Mouse (Mus musculus) cortical plate, adult 2 months (tissue): ENCODE data around the gene Prdm9.

ENCODE experiments used
- CTCF ChIP-seq: fragments of 200-500 bp; IDR thresholded peaks from 2 replicates; pipeline ENCODE4 v1.5.1; 2011; ENCODE audit warnings: mild to moderate bottlenecking, control low read depth, low read length; ENCODE audit not compliant: insufficient read depth; ENCODE audit errors: extremely low read depth
- POLR2A ChIP-seq: fragments of 200-500 bp; IDR thresholded peaks from 2 replicates; pipeline ENCODE4 v1.6.1; 2011; ENCODE audit warnings: mild to moderate bottlenecking, low read length, control low read depth; ENCODE audit not compliant: insufficient read depth; ENCODE audit errors: extremely low read depth

DNA sequence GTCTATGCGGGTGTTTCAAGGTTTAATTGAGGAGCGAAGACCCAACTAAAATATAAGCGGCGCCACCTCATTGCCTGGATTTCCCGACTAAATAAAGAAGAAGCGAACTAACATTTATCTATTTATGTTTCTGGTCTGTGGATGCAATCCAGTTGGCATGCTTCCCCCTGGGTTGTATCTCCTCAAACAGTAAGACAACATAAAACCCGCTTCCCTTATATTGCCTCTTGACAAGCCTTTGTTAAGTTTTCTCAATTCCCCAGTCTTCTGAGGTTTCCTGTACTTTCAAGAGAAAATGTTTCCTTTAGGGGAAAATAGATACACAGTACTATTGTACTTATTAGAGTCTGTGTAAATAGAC, 65.4 kb downstream of the Prdm9 start:
- TF ChIP-seq POLR2A (no peak), CTCF (no peak)
